Mouse (Mus musculus) right cerebral cortex, postnatal 10 days (tissue): ENCODE measurements around the gene Cybrd1.

Experiments
- DNase-seq, 2 experiments: peaks; one replicate each; pipeline ENCODE4 v3.0.0; 2021; ENCODE audit warnings: low spot score in 2 of 2

Gene Cybrd1

GRCm38 (mm10) chr2:71117797-71118708 lies at the start of gene Cybrd1:
TSS of gene Cybrd1 (plus strand) at chr2:71117923.
- DNase-seq: peak; percentile 49 to 55

- no peak for DNase-seq
Measured at GRCm38 (mm10) chr2:71071601-71072000, 46.1 kb upstream of the Cybrd1 start.

DNA sequence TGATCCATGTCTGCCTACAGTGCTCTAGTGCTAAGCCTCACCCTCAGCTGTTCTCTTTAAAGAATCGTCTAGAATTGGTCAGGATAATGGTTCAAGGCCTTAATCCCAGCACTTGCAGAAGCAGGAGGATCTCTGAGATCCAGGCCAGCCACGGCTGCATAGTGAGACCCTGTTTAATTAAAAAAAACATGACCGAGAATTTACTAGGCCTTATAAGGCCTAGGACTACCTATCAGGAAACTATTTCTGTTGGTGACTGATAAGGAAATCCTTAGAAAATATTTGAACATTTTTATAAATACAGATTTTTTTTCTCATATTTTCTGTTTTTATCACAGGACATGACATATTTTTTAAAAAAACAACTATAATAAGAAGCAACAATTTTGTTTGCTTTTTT lies 44.4 kb upstream of the Cybrd1 start:
- DNase-seq: no peak

- DNase-seq: no peak
Measured at GRCm38 (mm10) chr2:71073828-71074227, 43.9 kb upstream of the Cybrd1 start.

DNA sequence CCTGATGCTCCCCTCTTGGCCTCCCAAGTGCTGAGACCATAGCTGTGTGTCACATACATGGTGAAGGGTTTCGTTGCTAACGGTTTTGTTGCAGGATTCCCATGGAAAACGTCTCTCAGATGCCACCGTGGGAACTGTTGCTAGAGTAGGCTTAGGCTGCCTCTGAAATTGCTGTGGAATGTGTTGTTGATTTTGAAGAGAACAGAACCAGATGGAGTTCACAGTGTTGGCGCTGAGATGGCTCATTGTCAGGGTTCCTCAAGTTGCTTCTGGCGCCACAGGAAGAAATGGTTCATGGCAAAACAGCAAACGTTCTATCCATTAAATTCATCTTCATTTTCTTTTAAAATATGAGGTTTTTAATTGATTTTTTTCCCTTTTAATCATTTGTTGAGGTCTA lies 35.3 kb upstream of the Cybrd1 start:
- DNase-seq: peak in 1 of 2 experiments; percentile 32

DNA sequence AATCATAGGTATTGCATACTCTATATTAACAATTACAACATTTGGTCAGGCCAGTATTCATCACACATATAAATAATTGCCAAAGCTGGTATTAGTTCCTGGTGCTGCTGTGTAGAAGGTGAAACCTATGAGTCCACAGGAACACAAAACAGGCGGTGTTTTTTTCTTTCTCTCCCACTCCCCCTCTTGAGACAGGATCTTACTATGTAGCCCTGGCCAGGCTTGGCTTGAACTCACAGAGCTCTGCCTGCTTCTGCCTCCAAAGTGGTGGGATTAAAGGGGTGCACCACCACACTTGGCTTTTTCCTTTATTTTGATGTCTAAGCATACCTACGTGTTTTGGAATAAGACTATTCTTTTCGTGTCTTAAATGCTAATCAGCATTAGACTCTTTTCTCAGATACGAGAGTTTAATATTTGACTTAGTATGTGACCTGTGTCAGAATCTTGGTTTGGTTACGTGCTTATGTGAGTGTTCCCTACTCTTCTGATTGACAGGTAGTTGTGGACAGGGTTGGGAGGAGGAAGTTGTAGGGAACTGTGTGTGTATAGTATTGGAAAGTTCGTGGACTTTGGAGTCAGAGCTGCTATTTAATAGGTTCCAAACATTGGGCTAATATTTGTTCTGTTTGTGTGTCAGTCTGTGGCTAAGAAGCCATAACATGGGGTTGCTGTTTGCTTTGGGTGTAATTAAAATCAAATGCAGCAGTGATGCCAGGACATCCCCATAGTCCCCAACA lies 34.1 kb upstream of the Cybrd1 start:
- no peak for DNase-seq

DNA sequence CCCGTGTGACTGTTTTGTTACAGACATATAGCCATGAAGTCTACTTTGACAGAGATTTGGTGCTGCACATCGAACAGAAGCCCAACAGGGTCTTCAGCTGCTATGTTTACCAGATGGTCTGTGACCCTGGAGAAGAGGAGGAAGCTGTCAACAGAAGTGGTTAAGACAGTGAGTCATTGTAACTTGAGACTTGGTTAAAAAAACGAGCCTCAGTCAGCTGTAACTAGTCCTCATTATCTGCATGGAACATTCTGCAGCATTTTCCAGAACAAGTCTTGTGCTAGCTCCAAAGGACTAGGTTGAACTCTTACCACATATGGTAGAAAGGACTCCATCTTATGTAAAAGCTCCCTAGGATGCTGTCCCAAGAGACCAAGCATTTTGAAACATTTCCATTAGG lies 28.0 kb upstream of the Cybrd1 start:
- no peak for DNase-seq

- DNase-seq: no peak
Measured at GRCm38 (mm10) chr2:71090660-71091445, 26.9 kb upstream of the Cybrd1 start.

- DNase-seq: no peak
Measured at GRCm38 (mm10) chr2:71096170-71096569, 21.6 kb upstream of the Cybrd1 start.

GRCm38 (mm10) chr2:71102621-71103291 lies 15.0 kb upstream of the Cybrd1 start:
- DNase-seq: no peak

GRCm38 (mm10) chr2:71103292-71103680 lies 14.4 kb upstream of the Cybrd1 start:
- DNase-seq: no peak

- DNase-seq: no peak
Measured at GRCm38 (mm10) chr2:71104696-71105095, 13.0 kb upstream of the Cybrd1 start.

GRCm38 (mm10) chr2:71105469-71106215 lies 12.1 kb upstream of the Cybrd1 start:
- no peak for DNase-seq

DNA sequence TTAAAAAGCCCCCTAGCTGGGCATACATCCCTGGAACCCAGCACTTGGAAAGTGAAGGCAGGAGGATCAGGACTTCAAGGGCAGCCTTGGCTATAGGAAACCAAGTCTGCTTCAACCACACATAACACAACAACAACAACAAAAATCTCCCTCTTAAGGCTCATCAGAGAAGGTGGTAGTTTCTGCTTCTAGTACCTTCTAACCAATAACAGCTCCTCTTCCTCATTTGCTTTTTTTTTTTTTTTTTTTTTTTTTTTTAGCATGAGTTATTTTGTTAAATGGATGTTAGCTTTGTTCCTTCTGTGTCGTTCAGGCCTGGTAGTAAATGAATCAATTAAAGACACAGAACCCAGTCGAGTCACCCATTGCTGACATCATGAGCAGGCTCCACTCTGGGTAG lies 10.5 kb upstream of the Cybrd1 start:
- no peak for DNase-seq

GRCm38 (mm10) chr2:71108541-71108940 lies 9.2 kb upstream of the Cybrd1 start:
- no peak for DNase-seq

DNA sequence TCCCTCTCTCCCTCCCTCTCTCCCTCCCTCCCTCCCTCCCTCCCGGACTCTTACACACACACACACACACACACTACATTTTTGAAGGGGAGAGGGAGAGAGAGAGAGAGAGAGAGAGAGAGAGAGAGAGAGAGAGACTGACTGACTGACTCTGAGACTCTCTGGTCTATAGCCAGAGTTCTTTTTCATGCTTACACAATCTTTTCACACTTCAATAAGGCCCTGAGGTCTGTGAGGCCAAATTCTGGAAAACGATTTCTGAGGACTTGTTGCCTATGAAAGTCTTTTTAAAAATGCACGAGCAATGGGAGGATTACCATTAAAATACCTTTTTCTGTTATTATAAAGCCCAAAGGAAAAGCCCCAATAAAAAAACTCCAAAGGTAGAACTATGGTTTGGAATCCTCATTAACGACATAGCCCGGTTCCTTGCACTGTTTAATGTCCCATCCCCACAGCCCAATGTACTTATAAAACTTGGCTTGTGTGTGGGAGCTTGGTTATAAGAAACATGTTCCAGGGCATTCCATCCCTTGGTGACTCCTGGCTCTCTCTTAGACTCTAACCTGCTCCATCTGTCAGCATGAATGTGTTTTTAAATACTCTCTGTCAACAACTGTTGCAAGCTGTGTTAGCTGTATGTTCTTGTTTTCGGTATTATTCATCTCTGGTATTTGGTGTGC lies 4.1 kb upstream of the Cybrd1 start:
- DNase-seq: no peak

DNA sequence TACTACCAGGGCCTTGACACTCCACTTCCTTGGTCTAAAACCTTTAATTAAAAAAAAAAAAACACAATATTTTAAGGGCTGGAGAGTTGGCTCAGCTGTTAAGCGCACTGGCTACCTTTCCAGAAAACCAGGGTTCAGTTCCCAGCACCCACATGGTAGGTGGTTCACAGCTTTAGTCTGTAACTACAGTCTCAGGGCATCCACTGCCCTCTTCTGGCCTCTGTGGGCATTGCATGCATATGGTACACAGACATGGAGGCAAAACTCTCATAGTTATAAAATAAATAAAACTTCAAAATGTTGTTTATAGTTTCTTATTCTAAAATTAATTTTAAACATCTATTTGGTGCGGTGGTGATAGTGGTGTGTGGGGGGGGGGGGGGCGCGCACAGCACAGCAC lies 1.6 kb upstream of the Cybrd1 start:
- no peak for DNase-seq

- peak; percentile 43 to 55 for DNase-seq
Measured at GRCm38 (mm10) chr2:71120844-71121243, 3.1 kb downstream of the Cybrd1 start.

DNA sequence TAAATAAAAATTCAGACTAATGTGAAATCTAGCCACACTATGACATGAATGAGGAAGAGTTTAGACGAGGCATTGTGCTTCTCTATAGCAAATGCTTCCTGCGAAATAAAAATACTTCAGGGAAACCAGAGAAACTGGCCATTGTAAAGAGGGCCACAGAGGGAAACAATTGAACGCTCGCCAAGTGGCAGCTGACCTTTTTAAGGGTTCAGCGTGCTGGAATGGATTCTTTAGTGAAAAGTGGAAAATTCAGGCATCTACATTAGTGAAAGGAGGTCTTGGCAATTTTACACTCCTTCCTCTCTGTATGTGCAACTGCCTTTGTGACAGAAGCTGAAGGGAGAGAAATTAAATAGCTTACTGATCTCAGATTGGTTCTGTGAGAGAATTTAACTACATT lies 3.7 kb downstream of the Cybrd1 start:
- DNase-seq: no peak
